Comparison of ENCODE assay signal across 9 mouse cellular contexts in genomic region chr6:39304371-39304874, GRCm38 (mm10).
DNase-seq lines count a peak whose midpoint lies in the region; ATAC-seq lines count a peak whose summit lies in the region.
"Had no signal": no experiment of that assay in that cellular context is flagged by ENCODE, and none has a peak within 500 bp of the region (broad histone marks: within the 10 kb centered on the region; RNA-seq: fewer than 3 reads in every experiment).

No protein-coding gene starts in this region.

- H3K27ac ChIP-seq in forebrain, embryonic 11.5 days (ENCODE audit: low read depth, low read length) = peak overlapping the region; percentile 46; the same call in 1 of the 2 replicates
- peak overlapping the region; percentile 84 for H3K27ac ChIP-seq in kidney, embryonic 16.5 days (ENCODE audit: low read length)
- H3K27ac ChIP-seq in midbrain, embryonic 16.5 days (ENCODE audit: low read length) = peak overlapping the region; percentile 12; the same call in 1 of the 2 replicates

- H3K4me2 ChIP-seq in forebrain, embryonic 11.5 days (ENCODE audit: low read depth, low read length, severe bottlenecking) = no peak overlapping the region
- H3K4me2 ChIP-seq in kidney, embryonic 16.5 days (replicated peaks; ENCODE audit: low read depth, low read length) = no peak overlapping the region
- H3K4me2 ChIP-seq in midbrain, embryonic 16.5 days (ENCODE audit: low read length) = no peak overlapping the region

- DNase-seq in embryo, embryonic 9.5 days (ENCODE audit: extremely low spot score) = peak; percentile 68
- peak; percentile 51 for DNase-seq in forebrain, embryonic 11.5 days (ENCODE audit: low spot score)
- DNase-seq in spleen, postnatal 36 days (ENCODE audit: low spot score in 2 of 2) = no peak
- no peak for DNase-seq in lung, postnatal 25 days (ENCODE audit: low spot score)
- DNase-seq in left cerebral cortex, postnatal 25 days (ENCODE audit: low spot score in 2 of 2) = no peak
- no peak for DNase-seq in heart, adult 8-10 months (ENCODE audit: low spot score)
- DNase-seq: lung, postnatal 4 days had no signal

- H3K4me1 ChIP-seq in forebrain, embryonic 11.5 days (replicated peaks; ENCODE audit: control insufficient read depth, insufficient read depth, low read length) = peaks cover 7% of the 10 kb centered on the region; the same call in 1 of the 2 replicates
- H3K4me1 ChIP-seq in kidney, embryonic 16.5 days (ENCODE audit: insufficient read depth, low read length) = peaks cover 13% of the 10 kb centered on the region
- no peaks in the 10 kb centered on the region for H3K4me1 ChIP-seq in midbrain, embryonic 16.5 days (ENCODE audit: control insufficient read depth, insufficient read depth, low read length)

- H3K4me3 ChIP-seq in forebrain, embryonic 11.5 days (ENCODE audit: low read depth, low read length) = no peak overlapping the region
- H3K4me3 ChIP-seq in kidney, embryonic 16.5 days (ENCODE audit: low read length) = no peak overlapping the region
- no peak overlapping the region for H3K4me3 ChIP-seq in midbrain, embryonic 16.5 days (ENCODE audit: low read depth, low read length)

- no peaks in the 10 kb centered on the region for H3K9me3 ChIP-seq in forebrain, embryonic 11.5 days (ENCODE audit: control insufficient read depth, low read length)
- H3K9me3 ChIP-seq in kidney, embryonic 16.5 days (ENCODE audit: low read length) = no peaks in the 10 kb centered on the region; the same call in 1 of the 2 replicates
- H3K9me3 ChIP-seq in midbrain, embryonic 16.5 days (replicated peaks; ENCODE audit: control insufficient read depth, low read length, poor library complexity, severe bottlenecking) = no peaks in the 10 kb centered on the region

- ATAC-seq in forebrain, embryonic 11.5 days (replicated peaks; ENCODE audit: low FRiP score) = peak; percentile 30; the same call in 1 of the 2 replicates
- peak; percentile 87 for ATAC-seq in kidney, embryonic 16.5 days (ENCODE audit: low FRiP score, low TSS enrichment)
- ATAC-seq in midbrain, embryonic 16.5 days = peak; percentile 36; the same call in 1 of the 2 replicates

- peak overlapping the region; percentile 35; the same call in 1 of the 2 replicates for H3K9ac ChIP-seq in forebrain, embryonic 11.5 days (ENCODE audit: low read length)
- 0 out of 2 replicates have a peak overlapping the region, but pooled peaks have one; percentile 41 for H3K9ac ChIP-seq in kidney, embryonic 16.5 days (replicated peaks; ENCODE audit: low read length)
- H3K9ac ChIP-seq in midbrain, embryonic 16.5 days (ENCODE audit: low read depth, low read length) = no peak overlapping the region

- H3K27me3 ChIP-seq in forebrain, embryonic 11.5 days (ENCODE audit: control insufficient read depth, insufficient read depth, low read length) = no peaks in the 10 kb centered on the region
- no peaks in the 10 kb centered on the region for H3K27me3 ChIP-seq in kidney, embryonic 16.5 days (ENCODE audit: insufficient read depth, low read length)
- H3K27me3 ChIP-seq in midbrain, embryonic 16.5 days (ENCODE audit: control insufficient read depth, insufficient read depth, low read depth, low read length) = no peaks in the 10 kb centered on the region

- intact Hi-C loops in left cerebral cortex, postnatal 25 days (cut with DNase I) = no loop called here

- 4% methylated on average over 6 of the region's 6 CpGs for WGBS in forebrain, embryonic 11.5 days
- WGBS in kidney, embryonic 16.5 days = 28% methylated on average over 6 of the region's 6 CpGs
- 6% methylated on average over 6 of the region's 6 CpGs for WGBS in midbrain, embryonic 16.5 days

- H3K36me3 ChIP-seq in forebrain, embryonic 11.5 days (ENCODE audit: control insufficient read depth, insufficient read depth, low read length) = no peaks in the 10 kb centered on the region
- H3K36me3 ChIP-seq in kidney, embryonic 16.5 days (ENCODE audit: insufficient read depth, low read length) = no peaks in the 10 kb centered on the region
- H3K36me3 ChIP-seq in midbrain, embryonic 16.5 days (ENCODE audit: control insufficient read depth, insufficient read depth, low read length) = no peaks in the 10 kb centered on the region

Comparison
In these comparisons a context has a peak if more than half of its experiments do, and no peak if none do; other contexts are left out.
1. DNase-seq: peak in embryo, embryonic 9.5 days (single experiment) and forebrain, embryonic 11.5 days (single experiment); none in spleen, postnatal 36 days (0 of 2), lung, postnatal 25 days (single experiment), left cerebral cortex, postnatal 25 days (0 of 2) and heart, adult 8-10 months (single experiment).
2. ATAC-seq: peak in every context shown above with its lines; median percentile 87 in kidney, embryonic 16.5 days; 36 in midbrain, embryonic 16.5 days; 30 in forebrain, embryonic 11.5 days.
3. H3K27ac ChIP-seq: peak in every context shown above with its lines; median percentile 84 in kidney, embryonic 16.5 days; 46 in forebrain, embryonic 11.5 days; 12 in midbrain, embryonic 16.5 days.